Mouse (Mus musculus) left cerebral cortex, adult 18-20 months (tissue): ENCODE measurements around the gene Gm17604. TPM values are rescaled to one million over a fixed set of nuclear protein-coding genes. Genes with fewer than 3 reads are reported as not detected.

ENCODE experiments used
- DNase-seq, 2 experiments: peaks; one replicate each; pipeline ENCODE4 v3.0.0; 2021 to 2022; ENCODE audit warnings: low spot score in 2 of 2, mixed read lengths in 1 of 2
- long read RNA-seq, 2 experiments: library from polyadenylated mRNA; stranded (forward); transcript quantifications; one replicate each; pipeline ENCODE4 v2.0.0; 2021
- total RNA-seq, 2 experiments: library from RNA; stranded (reverse); gene quantifications; 2 replicates each; pipeline ENCODE4 v1.2.3; 2021

Gene Gm17604
- total RNA-seq: not detected
- long read RNA-seq, experiment 1: 0 reads
- long read RNA-seq, experiment 2: 0 reads

DNA sequence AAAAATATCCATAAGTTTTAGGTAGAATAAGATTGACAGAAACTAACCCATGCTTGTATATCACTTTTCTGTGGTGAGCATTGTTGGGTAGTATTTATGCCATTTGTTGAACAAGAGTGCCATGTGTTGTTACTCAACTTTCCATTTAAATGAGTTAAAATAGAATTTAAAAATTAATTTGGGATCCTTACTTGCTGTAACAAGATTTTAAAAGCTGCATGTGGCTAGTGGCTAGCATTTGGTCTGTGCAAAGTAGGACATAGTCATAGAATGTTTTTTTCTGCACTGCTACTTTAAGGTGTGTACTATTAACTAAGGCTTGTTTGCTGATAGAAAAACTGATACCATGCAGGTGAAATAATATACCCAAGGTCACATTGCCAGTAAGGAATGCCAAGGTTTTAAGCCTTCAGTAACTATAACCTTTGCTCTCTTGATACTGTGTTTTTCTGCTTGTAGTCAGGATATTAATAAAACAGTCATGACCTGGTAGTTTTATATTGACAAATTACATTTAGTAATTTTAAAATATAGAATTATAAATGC lies at the start of gene Gm17604:
TSS of gene Gm17604 (minus strand) at position 51 of the 546 bp plus-strand sequence.
- no peak for DNase-seq

DNA sequence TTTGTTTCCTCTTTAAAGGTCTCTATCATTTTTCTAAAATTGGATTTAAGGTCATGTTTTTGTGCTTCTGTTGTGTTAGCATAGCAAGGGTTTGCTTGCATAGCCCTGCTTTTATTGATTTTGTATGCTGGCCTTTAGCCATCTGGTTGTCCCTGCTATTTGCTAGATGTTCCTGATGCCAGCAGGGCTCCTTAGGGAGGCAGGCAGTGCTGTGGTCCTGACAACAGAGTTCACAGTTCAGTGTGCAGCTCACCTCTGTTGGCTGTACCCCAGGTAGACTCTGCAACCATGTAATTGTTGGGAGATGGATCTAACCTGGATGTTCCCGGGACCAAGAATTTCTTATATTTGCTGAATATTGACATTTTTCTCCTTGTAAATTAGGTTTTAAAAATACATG lies 45.3 kb upstream of the Gm17604 start:
- DNase-seq: no peak

DNA sequence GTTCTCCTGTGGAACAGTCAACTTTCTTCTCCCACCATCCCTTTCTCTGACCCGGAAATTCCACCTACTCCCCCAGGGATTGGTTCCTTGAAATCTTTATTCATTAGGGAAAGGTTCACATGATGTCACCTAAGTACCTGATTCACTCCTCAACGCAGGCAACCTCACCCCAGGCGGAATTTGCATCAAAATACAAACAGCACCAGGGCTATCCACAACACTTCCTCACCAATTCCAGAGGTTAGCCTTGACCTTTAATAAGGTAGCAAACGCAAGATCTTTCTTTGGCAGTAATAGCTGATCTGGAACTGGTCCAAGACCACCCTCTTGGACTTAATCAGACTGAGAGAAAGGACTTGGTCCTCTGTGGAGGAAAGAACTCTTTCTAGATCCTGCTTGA lies 1.5 kb downstream of the Gm17604 start:
- DNase-seq: no peak

DNA sequence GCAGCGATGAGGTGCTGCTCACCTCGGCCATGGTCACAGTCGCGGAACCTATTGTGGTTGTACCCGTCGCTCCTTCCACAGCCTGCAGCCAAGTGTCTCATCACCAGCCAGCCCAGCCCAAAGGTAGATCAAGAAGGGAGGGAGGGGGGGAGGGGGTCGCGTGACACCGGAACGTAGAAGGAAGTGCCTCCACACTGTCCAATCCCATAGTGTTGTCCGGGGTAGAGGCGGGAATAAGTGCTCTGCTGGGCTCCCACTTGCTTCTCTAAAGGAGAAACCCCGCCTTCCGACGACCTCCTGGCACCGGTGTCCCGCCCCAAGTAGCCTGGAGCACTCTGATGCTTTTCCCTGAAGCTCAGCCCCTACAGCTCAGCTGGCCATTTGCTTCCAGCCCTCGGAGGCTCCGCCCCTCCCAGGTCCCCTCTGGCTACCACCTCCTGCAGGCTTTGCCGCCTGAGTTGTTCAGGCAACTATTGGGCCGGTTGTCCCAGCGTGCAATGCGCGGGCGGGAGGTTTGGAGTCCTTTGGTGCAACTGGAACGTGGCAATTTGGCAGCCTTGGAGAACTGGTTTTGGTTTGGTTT lies 24.3 kb downstream of the Gm17604 start, which contains the start of the genes Mospd2 and Fancb:
TSS of gene Mospd2 (minus strand) at position 183 of the 583 bp plus-strand sequence.
TSS of gene Fancb (plus strand) at position 400 of the 583 bp plus-strand sequence.
- peak; percentile 67 to 79 for DNase-seq

DNA sequence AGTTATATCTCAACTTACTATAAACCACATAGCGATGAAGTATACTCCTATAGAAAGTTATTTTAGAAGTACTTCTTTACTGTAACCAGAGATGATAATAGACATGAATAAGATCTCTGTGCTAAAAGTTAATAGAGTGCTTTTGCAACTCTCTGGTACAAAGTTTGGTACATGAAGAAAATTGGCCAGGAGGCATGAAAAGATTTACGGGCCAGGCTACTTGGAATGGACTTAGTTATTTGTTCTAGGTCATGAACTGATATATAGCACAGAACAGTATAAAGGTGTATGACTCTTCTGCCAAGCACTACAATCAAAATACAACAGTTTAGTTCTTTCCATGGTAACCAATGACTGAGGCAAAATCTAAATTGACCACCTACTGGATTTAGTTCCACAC lies 25.8 kb downstream of the Gm17604 start:
- DNase-seq: no peak

DNA sequence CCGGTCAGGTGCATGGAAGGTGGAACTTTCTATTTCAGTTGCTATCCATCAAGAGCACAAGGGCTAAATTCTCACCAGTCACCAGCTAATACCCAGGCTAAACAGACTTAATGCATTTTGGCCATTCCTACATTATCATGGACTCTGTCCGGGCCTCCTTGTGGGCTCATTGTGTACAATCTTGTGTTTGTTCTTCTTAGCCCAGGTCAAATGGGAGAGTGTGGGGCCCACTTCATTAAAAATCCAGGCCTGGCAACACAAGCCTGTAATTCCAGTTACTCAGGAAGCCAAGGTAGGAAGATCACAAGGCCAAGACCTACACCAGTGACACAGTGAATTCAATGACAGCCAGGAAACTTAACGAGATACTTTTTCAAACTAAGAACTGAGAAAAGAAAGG lies 33.4 kb downstream of the Gm17604 start:
- no peak for DNase-seq

DNA sequence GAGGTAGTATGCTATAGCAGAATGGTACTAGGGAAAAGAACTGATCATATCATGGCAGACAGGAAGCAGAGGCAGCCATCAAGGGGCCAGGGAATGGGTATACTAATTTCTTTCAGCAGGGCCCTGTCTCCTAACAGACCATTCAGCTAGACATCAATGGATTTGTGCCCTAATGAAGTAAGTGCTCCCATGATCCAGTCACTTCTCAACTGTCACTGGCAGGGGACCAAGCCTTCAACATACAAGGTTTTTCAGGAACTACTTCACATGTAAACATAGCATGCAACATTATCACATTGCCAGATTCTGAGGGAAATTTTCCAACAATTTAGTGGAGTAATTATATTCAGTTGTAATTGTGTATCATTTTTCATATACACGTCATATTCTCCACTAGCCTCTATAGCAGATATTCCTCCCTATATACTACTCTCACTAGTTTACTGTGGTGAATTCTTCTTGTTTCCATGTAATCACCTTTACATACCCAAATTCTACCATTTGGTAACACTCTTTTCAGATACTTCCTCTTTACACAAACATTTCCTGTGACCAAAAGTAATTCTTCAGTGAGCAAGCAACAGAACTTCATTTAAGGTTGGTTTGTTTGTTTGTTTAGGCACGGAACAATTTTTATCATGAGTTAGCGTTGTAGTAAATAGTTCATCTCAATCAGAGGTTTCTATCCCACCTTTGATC lies 38.7 kb downstream of the Gm17604 start:
- DNase-seq: no peak

Other genes starting within 250 kb of the Gm17604 start
- 10 to 100 TPM; 16.9 to 19.3 TPM for gene Mospd2, start 24.5 kb downstream of the Gm17604 start, total RNA-seq
- 1 to 10 TPM; 1.5 to 1.9 TPM for gene Fancb, start 24.2 kb downstream of the Gm17604 start, total RNA-seq